Mouse (Mus musculus) CH12.LX (cell line): Measurements from ENCODE around the gene Hhipl1. TPM values are rescaled to one million over a fixed set of nuclear protein-coding genes. Genes with fewer than 3 reads are reported as not detected.

Experiments used
- DNase-seq: peaks from one replicate; pipeline ENCODE4 v3.0.0-alpha.2; 2013; ENCODE audit errors: extremely low read depth
- H3K27ac ChIP-seq: 2 replicates; pipeline ENCODE4 v1.5.1; 2012; ENCODE audit warnings: low read depth, mild to moderate bottlenecking, control low read depth, moderate library complexity; ENCODE audit not compliant: insufficient read depth
- H3K27me3 ChIP-seq: replicated peaks from 2 replicates; pipeline ENCODE3; 2012; ENCODE audit warnings: inconsistent platforms
- H3K36me3 ChIP-seq, 2 experiments: replicated peaks in 1 of 2; 2 replicates each; pipeline versions ENCODE3 to v1.6.1; 2012; ENCODE audit warnings: inconsistent platforms in 1 of 2, low read length in 1 of 2, mild to moderate bottlenecking in 1 of 2, mixed read lengths in 1 of 2, moderate library complexity in 1 of 2; ENCODE audit not compliant: control insufficient read depth in 1 of 2, insufficient read depth in 1 of 2
- H3K4me1 ChIP-seq, 2 experiments: 2 replicates each; pipeline ENCODE4 v1.6.1; 2012; ENCODE audit warnings: inconsistent platforms in 1 of 2, moderate library complexity in 1 of 2; ENCODE audit not compliant: insufficient read depth in 2 of 2, control insufficient read depth in 1 of 2
- H3K4me2 ChIP-seq: 2 replicates; pipeline ENCODE4 v1.6.1; 2012; ENCODE audit warnings: low read depth, mild to moderate bottlenecking, control low read depth; ENCODE audit not compliant: poor library complexity, insufficient read depth, severe bottlenecking
- H3K4me3 ChIP-seq, 3 experiments: fragments of 150-350 bp in 1 of 3; sonication (generic) in 1 of 3; replicated peaks in 1 of 3; 2 replicates each; pipeline versions ENCODE3 to v1.5.1; 2011 to 2012; ENCODE audit warnings: low read depth in 2 of 3, low read length in 2 of 3, mild to moderate bottlenecking in 2 of 3, moderate library complexity in 2 of 3, control low read depth in 1 of 3, improper control_type of control experiment in 1 of 3, inconsistent platforms in 1 of 3, mixed read lengths in 1 of 3; ENCODE audit not compliant: poor library complexity in 1 of 3
- H3K79me2 ChIP-seq: replicated peaks from 2 replicates; pipeline ENCODE4 v1.6.1; 2012; ENCODE audit warnings: mild to moderate bottlenecking, moderate library complexity; ENCODE audit not compliant: control insufficient read depth, poor library complexity, insufficient read depth, severe bottlenecking; ENCODE audit errors: extremely low read depth
- H3K9ac ChIP-seq: 2 replicates; pipeline ENCODE4 v1.6.1; 2012; ENCODE audit warnings: low read depth, mild to moderate bottlenecking, control low read depth, moderate library complexity; ENCODE audit not compliant: insufficient read depth
- H3K9me3 ChIP-seq: replicated peaks from 2 replicates; pipeline ENCODE3; 2012; ENCODE audit warnings: low read length, inconsistent platforms, mixed read lengths
- BHLHE40 ChIP-seq: IDR thresholded peaks from 2 replicates; pipeline ENCODE4 v1.6.1; 2011; ENCODE audit warnings: mild to moderate bottlenecking, low read depth, low read length, improper control_type of control experiment
- CHD1 ChIP-seq: IDR thresholded peaks from 2 replicates; pipeline ENCODE4 v1.6.1; 2012; ENCODE audit warnings: low read depth, low read length, improper control_type of control experiment, inconsistent platforms
- CHD2 ChIP-seq: IDR thresholded peaks from 2 replicates; pipeline ENCODE4 v1.6.1; 2011; ENCODE audit warnings: low read length, improper control_type of control experiment
- GABPA ChIP-seq: IDR thresholded peaks from 2 replicates; pipeline ENCODE4 v1.6.1; 2012; ENCODE audit warnings: low read depth, low read length, improper control_type of control experiment, inconsistent platforms; ENCODE audit not compliant: insufficient replicate concordance
- IRF4 ChIP-seq: IDR thresholded peaks from 2 replicates; pipeline ENCODE4 v1.6.1; 2014; ENCODE audit warnings: low read depth, mild to moderate bottlenecking, inconsistent platforms, low read length, improper control_type of control experiment
- MAX ChIP-seq: IDR thresholded peaks from 2 replicates; pipeline ENCODE4 v1.6.1; 2011; ENCODE audit warnings: low read length, improper control_type of control experiment
- MAZ ChIP-seq: IDR thresholded peaks from 2 replicates; pipeline ENCODE4 v1.6.1; 2012; ENCODE audit warnings: low read depth, mild to moderate bottlenecking, inconsistent platforms, low read length, improper control_type of control experiment, moderate library complexity
- MEF2A ChIP-seq: IDR thresholded peaks from 2 replicates; pipeline ENCODE4 v1.6.1; 2014; ENCODE audit warnings: low read depth, mild to moderate bottlenecking, inconsistent platforms, low read length, improper control_type of control experiment, borderline replicate concordance
- NRF1 ChIP-seq: IDR thresholded peaks from 2 replicates; pipeline ENCODE4 v1.6.1; 2014; ENCODE audit warnings: low read depth, mild to moderate bottlenecking, inconsistent platforms, low read length, improper control_type of control experiment, moderate library complexity
- POLR2AphosphoS2 ChIP-seq: IDR thresholded peaks from 2 replicates; pipeline ENCODE4 v1.6.1; 2011; ENCODE audit warnings: low read depth, low read length, improper control_type of control experiment
- SMC3 ChIP-seq: IDR thresholded peaks from 2 replicates; pipeline ENCODE4 v1.6.1; 2011; ENCODE audit warnings: low read depth, low read length, improper control_type of control experiment
- TBP ChIP-seq: conservative IDR thresholded peaks from 2 replicates; pipeline ENCODE4 v1.6.1; 2011; ENCODE audit warnings: low read depth, low read length, improper control_type of control experiment
- UBTF ChIP-seq: IDR thresholded peaks from 2 replicates; pipeline ENCODE4 v1.6.1; 2012; ENCODE audit warnings: low read depth, mild to moderate bottlenecking, inconsistent platforms, low read length, improper control_type of control experiment, moderate library complexity
- ZC3H11A ChIP-seq: IDR thresholded peaks from 2 replicates; pipeline ENCODE4 v1.6.1; 2012; ENCODE audit warnings: low read depth, mild to moderate bottlenecking, inconsistent platforms, low read length, improper control_type of control experiment
- ZKSCAN1 ChIP-seq: IDR thresholded peaks from 2 replicates; pipeline ENCODE4 v1.6.1; 2012; ENCODE audit warnings: low read depth, inconsistent platforms, low read length, improper control_type of control experiment, borderline replicate concordance
- ZMIZ1 ChIP-seq: IDR thresholded peaks from 2 replicates; pipeline ENCODE4 v1.6.1; 2012; ENCODE audit warnings: low read depth, mild to moderate bottlenecking, inconsistent platforms, low read length, improper control_type of control experiment
- dilution Hi-C: fragments of 300-500 bp; cut with MboI; formaldehyde crosslinking; loops from 2 replicates; pipeline ENCODE4 v1.14.3; 2020; ENCODE audit warnings: low sequenced_read_pairs; ENCODE audit not compliant: extremely low pct_unique_long_range_greater_than_20kb, extremely low pct_ligation_motif_present
- in situ Hi-C: fragments of 300-500 bp; cut with MboI; formaldehyde crosslinking; loops from 3 replicates; pipeline ENCODE4 v1.14.3; 2019; ENCODE audit warnings: low sequenced_read_pairs, low pct_ligation_motif_present, low pct_unique_long_range_greater_than_20kb, mixed read lengths
- polyA plus RNA-seq: library from polyadenylated mRNA; unstranded; fragments of >175 nt; gene quantifications from 2 replicates; pipeline ENCODE4 v1.2.1, GENCODE M21; 2012; ENCODE audit warnings: low read depth; ENCODE audit not compliant: insufficient read length
- total RNA-seq, 2 experiments: library from RNA; depleted of rRNA; stranded (reverse); fragments of 300-350 nt in 1 of 2; fragments of >200 nt in 1 of 2; gene quantifications; 2 replicates each; pipeline ENCODE4 v1.2.3; 2012 to 2014

The Hhipl1 gene
- total and polyA plus RNA-seq, 3 experiments = not detected

- H3K9me3 ChIP-seq = peaks cover 11% of the 10 kb centered on the region
- no peak overlapping the region for H3K27ac ChIP-seq
- DNase-seq = no peak
- dilution Hi-C loops (no loop called here), in situ Hi-C loops (no loop called here)
- H3K4me2 ChIP-seq = no peak overlapping the region
- no peak overlapping the region for H3K4me3 ChIP-seq
- no peaks in the 10 kb centered on the region for H3K36me3 ChIP-seq
- peaks cover 84% of the 10 kb centered on the region for H3K27me3 ChIP-seq
- H3K79me2 ChIP-seq = no peaks in the 10 kb centered on the region
- H3K9ac ChIP-seq = no peak overlapping the region
- no peak for TF ChIP-seq CHD1
- no peak for TF ChIP-seq MAZ
- TF ChIP-seq MAX = no peak
- TF ChIP-seq ZMIZ1 = no peak
- no peak for TF ChIP-seq TBP
- TF ChIP-seq NRF1 = no peak
- no peak for TF ChIP-seq SMC3
- TF ChIP-seq ZKSCAN1 = no peak
- TF ChIP-seq BHLHE40 = no peak
- no peak for TF ChIP-seq ZC3H11A
- TF ChIP-seq MEF2A = no peak
- no peak for TF ChIP-seq CHD2
- TF ChIP-seq GABPA = no peak
- no peaks in the 10 kb centered on the region for H3K4me1 ChIP-seq
These were observed 46.5 kb downstream of the Hhipl1 start for GRCm38 (mm10) chr12:108352371-108353136.

- DNase-seq = no peak
- dilution Hi-C loops (no loop called here), in situ Hi-C loops (no loop called here)
- H3K27ac ChIP-seq = no peak overlapping the region
- H3K9ac ChIP-seq = no peak overlapping the region
- no peaks in the 10 kb centered on the region for H3K79me2 ChIP-seq
- H3K4me2 ChIP-seq = no peak overlapping the region
- peaks cover 74% of the 10 kb centered on the region for H3K27me3 ChIP-seq
- H3K4me1 ChIP-seq = no peaks in the 10 kb centered on the region
- H3K36me3 ChIP-seq = no peaks in the 10 kb centered on the region
- TF ChIP-seq TBP (no peak), MAZ (no peak), MAX (no peak), UBTF (no peak), IRF4 (no peak), POLR2AphosphoS2 (no peak), ZKSCAN1 (no peak), CHD1 (no peak)
- H3K9me3 ChIP-seq = peaks cover 11% of the 10 kb centered on the region
- no peak overlapping the region for H3K4me3 ChIP-seq
These were observed 48.2 kb downstream of the Hhipl1 start for GRCm38 (mm10) chr12:108354284-108354683.
